Mouse (Mus musculus) urinary bladder, postnatal 4 days (tissue): ENCODE results near the gene Ms4a15.

Experiments
- DNase-seq, 2 experiments: peaks; one replicate each; pipeline ENCODE4 v3.0.0; 2021 to 2022; ENCODE audit warnings: low spot score in 2 of 2

Gene Ms4a15

DNA sequence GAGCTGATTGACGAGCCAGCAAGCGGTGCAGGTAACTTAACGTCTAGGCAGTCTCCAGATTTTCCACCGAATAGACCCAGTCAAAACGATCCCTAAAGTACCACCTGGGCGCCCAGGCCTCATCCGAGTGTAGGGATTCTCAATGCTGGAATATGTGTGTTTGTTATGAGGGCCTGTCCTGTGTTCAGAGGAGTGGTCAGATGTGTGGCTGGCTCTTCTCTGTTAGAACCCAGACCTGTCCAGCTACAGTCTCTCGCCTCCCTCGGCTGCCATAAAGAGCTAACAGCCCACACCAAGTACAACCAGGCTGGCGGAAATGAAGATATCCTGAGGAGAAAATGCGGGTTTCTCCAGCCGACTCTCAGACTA lies 33.1 kb downstream of the Ms4a15 start:
- no peak for DNase-seq

DNA sequence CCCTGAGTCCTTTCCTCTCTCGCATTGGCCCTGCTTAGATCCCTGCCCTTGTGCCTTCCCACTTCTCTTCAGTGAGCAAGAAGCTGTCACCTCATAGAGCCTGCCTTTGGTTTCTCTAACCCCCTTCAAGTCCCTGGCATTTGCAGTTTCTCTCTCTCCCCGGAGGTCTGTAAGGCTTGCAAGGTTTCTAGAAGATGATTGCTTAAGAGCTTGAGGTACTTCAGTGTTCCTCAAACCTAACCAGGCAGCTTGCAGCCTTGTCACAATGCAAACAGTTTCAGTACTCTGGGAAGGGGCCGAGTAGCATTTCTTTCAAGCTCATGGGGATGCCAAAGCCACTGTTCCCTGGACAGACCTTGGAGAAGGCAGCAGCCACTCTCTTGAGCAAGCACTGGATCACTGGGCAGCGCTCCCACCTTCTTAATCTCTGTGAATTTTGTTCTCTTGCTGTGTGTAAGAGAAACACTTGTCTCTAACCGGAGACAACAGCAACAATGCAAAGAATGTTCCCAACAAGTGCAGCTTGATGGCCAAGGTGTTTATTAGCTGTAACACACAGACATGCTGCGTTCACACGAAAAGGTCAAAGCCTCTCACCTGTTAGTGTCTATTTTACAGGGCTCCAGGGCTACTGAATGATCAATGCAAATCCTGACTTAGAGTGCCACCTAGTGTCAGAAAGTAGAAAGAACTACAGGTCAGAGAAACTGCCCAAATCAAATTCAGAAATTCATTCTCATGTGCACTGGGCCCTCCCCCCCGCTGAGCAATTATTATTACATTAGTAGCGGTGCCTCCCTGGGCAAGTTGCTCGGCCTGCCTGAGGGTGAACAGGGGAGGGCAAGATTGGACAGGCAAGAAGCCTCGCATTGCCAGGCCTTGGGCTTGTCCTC lies 33.7 kb downstream of the Ms4a15 start:
- no peak for DNase-seq

DNA sequence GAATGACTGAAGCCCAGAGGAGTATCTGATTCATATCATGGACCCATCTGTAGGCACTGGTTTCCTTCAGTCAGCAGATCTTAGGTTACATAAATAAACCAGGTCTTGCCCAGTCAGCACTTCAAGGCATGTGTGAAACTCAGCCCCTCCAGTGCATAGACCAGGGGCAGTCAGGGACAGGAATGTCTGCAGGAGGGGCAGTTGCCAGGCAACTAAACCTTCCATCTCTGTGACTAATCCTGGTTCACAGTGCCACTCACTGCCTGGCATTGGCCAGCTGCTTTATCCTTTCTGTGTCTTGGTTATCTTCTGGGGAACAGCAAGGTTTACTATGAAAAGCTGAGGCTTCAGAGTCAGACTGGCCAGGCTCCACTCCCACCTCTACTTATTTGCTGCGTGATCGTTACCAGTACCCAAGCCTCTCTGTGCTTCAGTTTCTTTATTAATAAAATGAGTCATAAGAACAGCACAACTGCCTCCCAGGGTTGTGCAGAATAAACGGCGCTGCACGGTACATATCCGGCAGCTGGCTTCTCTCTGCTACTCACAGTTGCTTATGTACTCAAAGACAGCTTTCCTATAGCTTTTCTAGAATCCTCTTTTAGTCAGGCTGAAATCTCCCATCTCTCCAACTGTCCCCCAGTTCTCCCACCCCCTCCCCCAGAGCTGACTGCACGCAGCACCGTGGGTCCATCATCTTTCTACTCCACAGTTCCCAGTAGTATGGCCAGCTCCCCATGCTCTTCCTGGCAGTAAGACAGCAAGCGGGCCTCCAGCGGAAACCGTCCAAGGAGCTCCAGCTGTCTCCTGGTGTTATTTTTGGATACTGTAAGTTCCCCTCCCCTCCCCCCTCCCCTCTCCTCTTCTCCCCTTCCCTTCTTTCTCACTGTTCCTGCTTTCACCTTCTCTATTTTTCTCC lies 40.8 kb downstream of the Ms4a15 start:
- peak in 1 of 2 experiments; percentile 57 for DNase-seq

DNA sequence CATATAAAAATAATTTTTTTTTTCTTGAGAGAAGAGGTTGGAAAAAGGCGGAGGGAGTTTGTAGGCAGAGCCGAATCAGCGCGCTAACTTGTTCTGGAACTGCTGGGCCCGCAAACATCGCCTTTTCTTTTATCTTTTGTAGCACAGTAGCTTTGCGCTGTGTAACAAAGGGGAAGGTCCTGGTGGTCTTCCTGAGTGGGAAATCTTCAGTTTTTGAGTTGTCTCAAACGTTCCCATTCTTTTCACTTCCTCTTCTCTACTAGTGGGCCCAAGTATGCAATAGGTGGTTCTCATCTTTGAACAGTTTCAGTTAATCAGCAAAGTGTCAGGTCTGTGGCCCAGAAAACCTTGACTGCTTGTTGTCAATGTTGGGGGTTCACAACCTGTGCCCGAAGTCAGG lies 43.5 kb downstream of the Ms4a15 start:
- DNase-seq: no peak

DNA sequence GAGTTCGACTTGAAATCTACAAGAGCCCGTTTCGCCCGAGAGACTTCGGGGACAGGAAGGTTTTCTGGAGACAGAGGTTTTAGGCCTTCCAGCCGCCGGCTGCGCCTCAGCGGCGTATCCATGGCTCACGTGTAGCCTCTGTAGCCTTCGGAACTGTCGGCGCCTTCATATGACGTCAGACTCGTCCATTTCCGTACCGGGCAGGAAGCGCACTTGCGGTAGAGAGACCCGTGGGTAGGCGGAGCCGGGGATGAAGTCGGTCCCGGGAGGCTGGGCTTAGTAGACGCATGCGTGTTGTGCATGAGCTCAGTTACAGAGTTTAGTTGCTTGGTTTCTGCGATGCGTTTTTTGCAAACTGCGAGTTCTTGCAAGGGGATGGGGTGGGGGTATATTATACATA lies 43.9 kb downstream of the Ms4a15 start, which contains the start of gene Ccdc86:
Gene Ccdc86, minus strand, starts transcription at position 155 of the 400 bp plus-strand sequence.
- DNase-seq: peak; percentile 89 to 97

DNA sequence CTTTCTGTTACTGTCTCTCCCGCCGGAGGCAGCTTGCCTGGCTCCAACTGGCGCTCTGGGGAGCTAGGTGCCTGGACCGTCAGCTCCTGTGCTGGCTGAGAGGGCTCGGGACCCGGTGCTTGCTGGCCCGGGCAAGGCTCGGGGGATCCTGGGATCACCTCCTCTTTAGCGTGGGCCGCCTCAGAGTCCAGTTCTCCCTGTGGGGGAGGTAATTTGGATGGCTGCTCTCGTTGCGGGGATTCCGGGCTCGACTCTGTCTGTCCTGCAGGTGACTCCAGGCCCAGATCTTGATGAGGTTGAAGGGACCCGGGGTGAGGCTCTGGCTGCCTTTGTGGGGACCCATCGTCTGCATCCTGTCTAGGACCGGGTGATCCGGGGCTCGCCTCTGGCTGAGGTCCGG lies 44.6 kb downstream of the Ms4a15 start:
- no peak for DNase-seq

DNA sequence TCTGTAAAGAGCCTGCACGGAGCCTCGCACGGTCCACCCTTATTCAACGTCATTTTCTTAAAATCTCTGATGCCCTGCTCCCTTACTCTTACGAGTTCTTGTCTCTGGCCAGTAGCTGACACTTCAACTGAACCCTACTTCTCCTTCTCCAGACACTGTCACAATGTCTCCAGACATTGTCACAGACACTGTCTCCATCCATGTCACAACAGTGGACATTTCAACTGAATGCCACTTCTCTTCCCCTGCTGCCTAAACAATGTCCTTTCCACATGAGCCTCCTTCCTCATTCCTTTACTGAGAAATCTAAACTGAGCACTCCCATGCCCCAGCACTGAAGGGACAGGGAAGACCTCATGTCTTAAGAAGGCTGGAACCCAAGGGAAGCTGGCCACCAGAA lies 45.8 kb downstream of the Ms4a15 start:
- DNase-seq: no peak

DNA sequence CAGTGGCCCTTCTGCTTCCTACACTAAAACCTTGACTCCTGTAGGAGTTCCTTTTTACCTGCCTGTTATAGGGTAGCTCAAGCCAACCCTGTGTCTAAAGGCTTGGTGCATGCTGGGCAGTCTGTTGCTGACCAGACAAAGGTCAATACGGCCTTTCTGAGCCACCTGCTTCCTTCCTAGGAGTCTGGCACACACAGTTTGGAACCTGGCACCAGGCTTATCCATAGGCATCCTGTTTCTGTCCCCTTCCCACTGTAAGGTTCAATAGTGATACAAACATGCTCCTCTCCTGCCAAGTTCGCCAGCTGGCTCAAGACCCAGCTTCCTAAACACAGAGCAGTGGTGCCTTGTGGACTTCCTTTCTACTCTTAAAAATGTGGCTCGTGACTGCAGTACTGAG lies 46.5 kb downstream of the Ms4a15 start:
- no peak for DNase-seq

DNA sequence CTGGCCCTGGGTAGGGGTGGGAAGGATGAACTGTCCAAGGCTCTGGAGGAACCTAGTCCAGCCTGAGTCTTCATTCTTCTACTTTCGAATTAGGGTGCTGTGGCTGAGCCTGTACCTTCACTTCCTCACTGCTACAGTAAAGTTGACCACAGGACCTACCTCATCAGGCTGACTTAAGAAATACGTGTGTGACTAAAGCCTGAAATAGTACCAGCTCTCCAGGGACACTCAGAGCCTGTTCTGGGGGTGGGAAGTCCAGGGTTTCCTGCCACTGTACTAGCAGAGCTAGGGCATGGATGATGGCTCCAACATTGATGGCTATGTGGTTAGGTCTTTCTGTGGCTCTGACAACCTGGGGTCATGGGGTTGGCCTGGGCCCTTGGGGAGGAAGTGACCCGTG lies 49.1 kb downstream of the Ms4a15 start:
- DNase-seq: no peak

DNA sequence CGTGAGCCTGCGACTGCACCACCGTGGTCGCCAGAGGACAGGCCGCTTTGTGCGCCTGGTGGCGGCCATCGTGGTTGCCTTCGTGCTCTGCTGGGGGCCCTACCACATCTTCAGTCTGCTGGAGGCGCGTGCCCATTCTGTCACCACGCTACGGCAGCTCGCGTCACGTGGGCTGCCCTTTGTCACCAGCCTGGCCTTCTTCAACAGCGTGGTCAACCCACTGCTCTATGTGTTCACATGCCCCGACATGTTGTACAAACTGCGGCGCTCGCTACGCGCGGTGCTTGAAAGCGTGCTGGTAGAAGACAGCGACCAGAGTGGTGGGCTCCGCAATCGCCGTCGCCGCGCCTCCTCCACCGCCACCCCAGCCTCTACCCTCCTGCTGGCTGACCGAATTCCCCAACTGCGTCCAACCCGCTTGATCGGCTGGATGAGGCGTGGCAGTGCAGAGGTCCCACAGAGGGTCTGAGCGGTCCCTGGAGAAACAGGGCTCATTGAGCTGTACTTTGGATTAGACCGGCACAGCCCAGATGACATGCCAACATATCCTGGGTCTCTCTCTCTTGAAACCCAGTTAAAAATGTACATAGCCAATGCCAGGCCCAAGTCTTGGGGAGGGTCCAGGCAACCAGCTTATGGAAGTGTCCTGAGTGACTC lies 52.1 kb downstream of the Ms4a15 start:
- DNase-seq: no peak

DNA sequence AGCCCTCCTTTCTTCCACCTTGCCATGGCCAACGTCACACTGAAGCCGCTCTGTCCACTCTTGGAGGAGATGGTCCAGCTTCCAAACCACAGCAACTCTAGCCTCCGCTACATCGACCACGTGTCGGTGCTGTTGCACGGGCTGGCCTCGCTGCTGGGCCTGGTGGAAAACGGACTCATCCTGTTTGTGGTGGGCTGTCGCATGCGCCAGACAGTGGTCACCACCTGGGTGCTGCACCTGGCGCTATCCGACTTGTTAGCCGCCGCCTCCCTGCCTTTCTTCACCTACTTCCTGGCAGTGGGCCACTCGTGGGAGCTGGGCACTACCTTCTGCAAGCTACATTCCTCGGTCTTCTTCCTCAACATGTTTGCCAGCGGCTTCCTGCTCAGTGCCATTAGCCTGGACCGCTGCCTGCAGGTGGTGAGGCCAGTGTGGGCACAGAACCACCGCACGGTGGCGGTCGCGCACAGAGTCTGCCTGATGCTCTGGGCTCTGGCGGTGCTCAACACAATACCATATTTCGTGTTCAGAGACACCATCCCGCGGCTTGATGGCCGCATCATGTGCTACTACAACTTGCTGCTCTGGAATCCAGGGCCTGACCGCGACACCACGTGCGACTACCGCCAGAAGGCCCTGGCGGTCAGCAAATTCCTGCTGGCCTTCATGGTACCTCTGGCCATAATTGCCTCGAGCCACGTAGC lies 52.8 kb downstream of the Ms4a15 start:
- DNase-seq: peak; percentile 39 to 73

DNA sequence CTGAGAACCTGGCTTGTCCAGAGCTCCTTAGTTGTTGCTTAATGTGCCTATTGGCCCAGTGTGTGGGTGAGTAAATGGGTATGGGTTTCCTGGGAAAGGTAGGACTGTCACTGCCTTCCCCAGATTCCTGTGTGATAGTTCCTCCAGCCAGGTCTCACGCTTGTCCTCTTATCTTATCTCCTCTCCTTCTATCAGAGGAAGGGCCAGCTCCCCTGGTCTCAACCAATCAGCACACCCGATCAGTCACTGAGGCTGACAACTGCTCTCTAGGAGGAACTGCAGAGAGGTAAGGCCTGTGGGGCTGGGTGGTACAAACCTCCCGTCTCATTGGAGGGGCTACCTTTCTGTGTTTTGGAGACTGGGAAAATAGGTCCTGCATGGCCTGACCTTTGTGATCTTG lies 54.3 kb downstream of the Ms4a15 start:
- DNase-seq: no peak

DNA sequence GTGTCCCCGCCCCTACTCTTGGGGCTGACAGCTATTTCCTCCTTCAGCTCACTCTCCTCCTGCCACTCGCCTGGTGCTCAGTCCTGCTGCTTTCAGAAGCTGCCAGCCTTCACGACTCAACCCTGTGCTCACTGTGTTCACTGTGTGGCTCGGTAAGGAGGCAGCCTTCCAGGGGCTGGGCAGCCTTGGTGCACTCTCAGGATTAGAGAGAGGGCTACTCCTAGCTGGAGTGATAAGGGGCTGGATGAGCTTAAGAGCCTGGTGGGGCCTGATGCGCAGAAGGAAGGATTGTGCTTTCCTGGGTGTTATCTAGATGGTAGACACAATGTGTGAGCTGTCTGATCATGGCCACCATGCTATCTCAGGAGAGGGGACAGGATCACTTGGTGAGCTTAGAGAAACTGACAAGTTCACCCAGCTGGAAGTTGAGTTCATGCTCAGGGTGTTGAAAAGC lies 55.9 kb downstream of the Ms4a15 start, which contains the start of gene Ptgdr2:
Gene Ptgdr2, plus strand, starts transcription at position 51 of the 454 bp plus-strand sequence.
- no peak for DNase-seq

DNA sequence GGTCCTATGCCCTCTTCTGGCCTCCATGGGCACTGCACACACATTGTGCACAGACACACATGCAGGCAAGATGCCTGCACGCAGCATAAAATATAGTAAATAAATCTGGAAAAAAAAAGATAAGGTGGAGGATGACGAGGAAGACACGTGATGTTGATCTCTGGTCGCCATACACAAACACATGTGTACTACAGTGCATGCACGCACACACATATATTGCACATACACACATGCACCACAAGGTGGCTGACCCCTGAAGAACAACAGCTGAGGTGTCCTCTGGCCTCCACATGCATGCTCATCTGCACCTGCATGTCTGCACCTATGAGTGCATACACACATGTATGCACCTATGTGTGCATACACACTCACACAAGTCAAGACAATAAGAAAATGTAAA lies 57.0 kb downstream of the Ms4a15 start:
- DNase-seq: no peak

DNA sequence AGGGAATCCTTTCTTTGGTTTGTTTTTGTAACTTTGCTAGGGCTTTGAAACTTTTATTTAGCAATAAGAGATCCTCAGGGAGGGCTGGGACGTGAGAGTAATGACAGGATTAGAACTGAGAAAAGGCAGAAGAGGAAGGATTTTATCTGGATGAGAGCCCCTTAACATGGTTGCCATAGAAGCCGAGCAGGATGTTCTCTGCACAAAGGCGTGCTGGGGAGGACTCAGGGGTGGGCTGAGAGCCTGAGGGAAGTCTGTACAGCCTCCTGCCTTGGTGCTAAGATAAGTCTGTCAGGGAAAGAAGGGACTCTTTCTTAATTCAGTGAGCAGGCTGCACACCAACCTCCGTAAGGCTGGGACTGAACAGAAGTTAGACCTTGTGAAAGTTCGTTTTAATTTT lies 58.0 kb downstream of the Ms4a15 start:
- no peak for DNase-seq

DNA sequence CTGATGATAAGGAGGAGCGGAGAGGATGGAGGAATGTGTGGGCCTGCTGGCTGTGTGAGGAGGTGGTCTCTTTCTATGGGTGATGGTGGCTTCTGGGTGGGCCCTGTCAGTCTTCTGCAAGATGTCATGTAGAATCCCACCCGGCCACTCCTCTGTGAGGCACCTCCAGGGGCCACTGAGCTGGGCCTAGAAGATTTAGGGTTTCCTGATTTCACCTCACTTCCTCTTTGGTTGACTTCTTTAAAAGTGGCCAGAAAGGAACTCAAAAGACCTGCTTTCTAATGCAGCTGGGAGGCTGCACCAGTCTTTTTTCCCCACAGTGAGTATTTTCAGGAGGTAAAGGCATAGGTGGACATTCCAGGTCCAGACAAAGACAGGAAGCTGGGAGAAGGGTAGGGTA lies 62.4 kb downstream of the Ms4a15 start:
- no peak for DNase-seq
